Mouse (Mus musculus): Measurements from ENCODE around the gene St6galnac3.

- TF ChIP-seq POLR2A (IDR thresholded peaks at IDR 0.05; ENCODE audit: borderline replicate concordance, low read depth, low read length) (no peak), CTCF (IDR thresholded peaks at IDR 0.05; ENCODE audit: low read depth, low read length) (no peak)
Observed at GRCm38 (mm10) chr3:153472583-153473471, 252.1 kb downstream of the St6galnac3 start.
